ENCODE assay signal across 17 mouse cellular contexts in genomic region chr16:11077601-11078201, GRCm38 (mm10). TPM values are rescaled to one million over a fixed set of nuclear protein-coding genes. Genes with fewer than 3 reads are reported as not detected.
A peak's percentile ranks its signal among the peaks of the same experiment; 100 is the strongest.
DNase-seq lines count a peak whose midpoint lies in the region; ATAC-seq and TF ChIP-seq lines count a peak whose summit lies in the region.
"Had no signal": no experiment of that assay in that cellular context is flagged by ENCODE, and none has a peak within 500 bp of the region (broad histone marks: within the 10 kb centered on the region; RNA-seq: fewer than 3 reads in every experiment).

No protein-coding gene starts in this region.

- no peak overlapping the region for H3K4me3 ChIP-seq in forebrain, embryonic 12.5 days (replicated peaks)
- no peak overlapping the region for H3K4me3 ChIP-seq in forebrain, embryonic 16.5 days (replicated peaks; ENCODE audit: low read length)
- H3K4me3 ChIP-seq in thymus, adult 2 months (ENCODE audit: control insufficient read depth, insufficient read depth, low read length) = no peak overlapping the region
- no peak overlapping the region for H3K4me3 ChIP-seq in hindbrain, embryonic 12.5 days
- H3K4me3 ChIP-seq: forebrain, embryonic 13.5 days; heart, embryonic 15.5 days; hindbrain, embryonic 10.5 days; liver, embryonic 12.5 days; lung, embryonic 15.5 days; neural tube, embryonic 13.5 days had no signal

- no peak for ATAC-seq in forebrain, embryonic 12.5 days (ENCODE audit: low FRiP score)
- no peak for ATAC-seq in forebrain, embryonic 16.5 days
- ATAC-seq in neutrophil, adult 5-6 weeks (ENCODE audit: extremely low read depth, insufficient number of reproducible peaks, low FRiP score, poor library complexity, severe bottlenecking) = peak; percentile 87
- ATAC-seq in hindbrain, embryonic 12.5 days (ENCODE audit: low FRiP score) = no peak
- ATAC-seq: forebrain, embryonic 13.5 days; intestine, embryonic 16.5 days; liver, embryonic 12.5 days had no signal

- DNase-seq in thymus, adult 2 months = no peak
- no peak for DNase-seq in thymus, postnatal 10 days (ENCODE audit: low spot score in 2 of 2)
- DNase-seq in splenic B cell, adult 2 months (ENCODE audit: low read depth, low spot score) = peak; percentile 97
- DNase-seq in right cerebral cortex, postnatal 4 days = no peak
- DNase-seq: cerebellum, postnatal 25 days; thymus, postnatal 36 days had no signal

- TF ChIP-seq POLR2A in thymus, adult 2 months (IDR thresholded peaks at IDR 0.05; ENCODE audit: control insufficient read depth, extremely low read depth, insufficient read depth, low read length, poor library complexity) = no peak

- H3K27ac ChIP-seq in forebrain, embryonic 12.5 days = peak overlapping the region; percentile 14; the same call in 1 of the 2 replicates
- no peak overlapping the region for H3K27ac ChIP-seq in forebrain, embryonic 16.5 days (ENCODE audit: low read length)
- H3K27ac ChIP-seq in thymus, adult 2 months (ENCODE audit: control insufficient read depth, insufficient read depth, low read length) = peak overlapping the region; percentile 31; the same call in 1 of the 2 replicates
- H3K27ac ChIP-seq in hindbrain, embryonic 12.5 days = no peak overlapping the region
- H3K27ac ChIP-seq: forebrain, embryonic 13.5 days; hindbrain, embryonic 10.5 days; liver, embryonic 12.5 days; lung, embryonic 15.5 days; neural tube, embryonic 13.5 days had no signal

- no peak for TF ChIP-seq CTCF in thymus, adult 2 months (IDR thresholded peaks at IDR 0.05; ENCODE audit: borderline replicate concordance, control insufficient read depth, extremely low read depth, insufficient read depth, low read length, poor library complexity)

- H3K9me3 ChIP-seq in forebrain, embryonic 12.5 days = no peaks in the 10 kb centered on the region
- no peaks in the 10 kb centered on the region for H3K9me3 ChIP-seq in forebrain, embryonic 16.5 days (ENCODE audit: control insufficient read depth, low read length)
- H3K9me3 ChIP-seq in hindbrain, embryonic 12.5 days (replicated peaks) = no peaks in the 10 kb centered on the region
- H3K9me3 ChIP-seq: forebrain, embryonic 13.5 days; heart, embryonic 15.5 days; hindbrain, embryonic 10.5 days; liver, embryonic 12.5 days; lung, embryonic 15.5 days; neural tube, embryonic 13.5 days had no signal

- no peak overlapping the region for H3K4me2 ChIP-seq in forebrain, embryonic 12.5 days
- H3K4me2 ChIP-seq in forebrain, embryonic 16.5 days (ENCODE audit: low read length) = no peak overlapping the region
- no peak overlapping the region for H3K4me2 ChIP-seq in hindbrain, embryonic 12.5 days (replicated peaks)
- H3K4me2 ChIP-seq: forebrain, embryonic 13.5 days; heart, embryonic 15.5 days; liver, embryonic 12.5 days; lung, embryonic 15.5 days; neural tube, embryonic 13.5 days had no signal

- no peaks in the 10 kb centered on the region for H3K27me3 ChIP-seq in forebrain, embryonic 12.5 days
- H3K27me3 ChIP-seq in forebrain, embryonic 16.5 days (replicated peaks; ENCODE audit: control insufficient read depth, insufficient read depth, low read length) = no peaks in the 10 kb centered on the region
- H3K27me3 ChIP-seq in thymus, adult 2 months (ENCODE audit: control insufficient read depth, insufficient read depth, low read length) = no peaks in the 10 kb centered on the region
- H3K27me3 ChIP-seq in splenic B cell, adult 2 months (ENCODE audit: control insufficient read depth, insufficient read depth, low read length, poor library complexity, severe bottlenecking) = no peaks in the 10 kb centered on the region
- H3K27me3 ChIP-seq in hindbrain, embryonic 12.5 days = no peaks in the 10 kb centered on the region
- H3K27me3 ChIP-seq: forebrain, embryonic 13.5 days; heart, embryonic 15.5 days; liver, embryonic 12.5 days; lung, embryonic 15.5 days; neural tube, embryonic 13.5 days had no signal

- H3K36me3 ChIP-seq in forebrain, embryonic 12.5 days (replicated peaks) = peaks cover 74% of the 10 kb centered on the region
- H3K36me3 ChIP-seq in forebrain, embryonic 16.5 days (ENCODE audit: control insufficient read depth, insufficient read depth) = peaks cover 12% of the 10 kb centered on the region
- H3K36me3 ChIP-seq in thymus, adult 2 months (ENCODE audit: control insufficient read depth, insufficient read depth, low read length) = peaks cover 25% of the 10 kb centered on the region
- peaks cover 23% of the 10 kb centered on the region for H3K36me3 ChIP-seq in splenic B cell, adult 2 months (ENCODE audit: control insufficient read depth, insufficient read depth, low read length, poor library complexity, severe bottlenecking)
- H3K36me3 ChIP-seq in hindbrain, embryonic 12.5 days = peaks cover 87% of the 10 kb centered on the region

- peaks cover 8% of the 10 kb centered on the region for H3K4me1 ChIP-seq in forebrain, embryonic 12.5 days
- peaks cover 9% of the 10 kb centered on the region for H3K4me1 ChIP-seq in forebrain, embryonic 16.5 days (replicated peaks; ENCODE audit: control insufficient read depth, insufficient read depth, low read length)
- peaks cover 21% of the 10 kb centered on the region for H3K4me1 ChIP-seq in thymus, adult 2 months (replicated peaks; ENCODE audit: control insufficient read depth, insufficient read depth, low read length)
- peaks cover 7% of the 10 kb centered on the region; the same call in 1 of the 2 replicates for H3K4me1 ChIP-seq in hindbrain, embryonic 12.5 days
- H3K4me1 ChIP-seq: lung, embryonic 15.5 days had no signal

- 92% methylated on average over 9 of the region's 9 CpGs for WGBS in forebrain, embryonic 12.5 days
- 90% methylated on average over 9 of the region's 9 CpGs for WGBS in forebrain, embryonic 16.5 days
- WGBS in thymus, adult 2 months = 60% methylated on average over 9 of the region's 9 CpGs
- WGBS in hindbrain, embryonic 12.5 days = 91% methylated on average over 9 of the region's 9 CpGs

- H3K9ac ChIP-seq in forebrain, embryonic 12.5 days = no peak overlapping the region
- H3K9ac ChIP-seq in forebrain, embryonic 16.5 days (replicated peaks; ENCODE audit: low read depth, low read length) = no peak overlapping the region
- H3K9ac ChIP-seq in hindbrain, embryonic 12.5 days = no peak overlapping the region
- H3K9ac ChIP-seq: forebrain, embryonic 13.5 days; heart, embryonic 15.5 days; liver, embryonic 12.5 days; lung, embryonic 15.5 days; neural tube, embryonic 13.5 days had no signal

RNA-seq across cellular contexts. Expression of gene Litaf, which starts 11.7 kb away (rescaled TPM):
- polyA plus RNA-seq in forebrain, embryonic 12.5 days (2016; fragmentation: Nextera tagmentation; extraction: Ambion mirVana) = 50.7 and 53.6 TPM in 2 replicates
- polyA plus RNA-seq in forebrain, embryonic 16.5 days (2015; fragmentation: Nextera tagmentation; extraction: Ambion mirVana) = 39.6 and 48.1 TPM in 2 replicates
- polyA plus RNA-seq in thymus, adult 2 months (2012; rRNA removed) = 107 TPM in 2 replicates
- 208 and 209 TPM in 2 replicates for total RNA-seq in neutrophil, adult 5-6 weeks (2017)
- 59.7 and 65.3 TPM in 2 replicates for polyA plus RNA-seq in hindbrain, embryonic 12.5 days (2016; fragmentation: Nextera tagmentation; extraction: Ambion mirVana)

RNA-seq across cellular contexts. Expression of gene Snn, which starts 17.0 kb away (rescaled TPM):
- 102 and 104 TPM in 2 replicates for polyA plus RNA-seq in forebrain, embryonic 12.5 days (2016; fragmentation: Nextera tagmentation; extraction: Ambion mirVana)
- polyA plus RNA-seq in forebrain, embryonic 16.5 days (2015; fragmentation: Nextera tagmentation; extraction: Ambion mirVana) = 171 and 175 TPM in 2 replicates
- polyA plus RNA-seq in thymus, adult 2 months (2012; rRNA removed) = 78.6 and 85.4 TPM in 2 replicates
- total RNA-seq in neutrophil, adult 5-6 weeks (2017) = 214 and 226 TPM in 2 replicates
- polyA plus RNA-seq in hindbrain, embryonic 12.5 days (2016; fragmentation: Nextera tagmentation; extraction: Ambion mirVana) = 103 and 109 TPM in 2 replicates

RNA-seq across cellular contexts. Expression of gene Txndc11, which starts 56.7 kb away (rescaled TPM):
- 28.3 and 30.9 TPM in 2 replicates for polyA plus RNA-seq in forebrain, embryonic 12.5 days (2016; fragmentation: Nextera tagmentation; extraction: Ambion mirVana)
- polyA plus RNA-seq in forebrain, embryonic 16.5 days (2015; fragmentation: Nextera tagmentation; extraction: Ambion mirVana) = 29.8 and 33.3 TPM in 2 replicates
- polyA plus RNA-seq in thymus, adult 2 months (2012; rRNA removed) = 34.5 and 35.1 TPM in 2 replicates
- total RNA-seq in neutrophil, adult 5-6 weeks (2017) = 44.1 and 46.4 TPM in 2 replicates
- 34.6 and 37.6 TPM in 2 replicates for polyA plus RNA-seq in hindbrain, embryonic 12.5 days (2016; fragmentation: Nextera tagmentation; extraction: Ambion mirVana)

Comparison
In these comparisons a context has a peak if more than half of its experiments do, and no peak if none do; other contexts are left out.
1. H3K27ac ChIP-seq: peak in forebrain, embryonic 12.5 days (single experiment) and thymus, adult 2 months (single experiment); none in forebrain, embryonic 16.5 days (single experiment) and hindbrain, embryonic 12.5 days (single experiment).